8 mouse cellular contexts compared by ENCODE assay signal in genomic region chr17:44256583-44256982, GRCm38 (mm10).
DNase-seq lines count a peak whose midpoint lies in the region; ATAC-seq lines count a peak whose summit lies in the region.

No protein-coding gene starts in this region.

- intact Hi-C loops in left cerebral cortex, postnatal 25 days (cut with DNase I): loop anchor here (1.0 to 10.0 kb wide), 3 partner anchors 105 to 372 kb away; partner anchors contain the start of gene Enpp5

- H3K27me3 ChIP-seq in intestine, embryonic 16.5 days (replicated peaks; ENCODE audit: control insufficient read depth, insufficient read depth, low read length): no peaks in the 10 kb centered on the region
- 0 out of 2 replicates have a peak, but pooled peaks cover 5% of the 10 kb centered on the region for H3K27me3 ChIP-seq in midbrain, embryonic 13.5 days

- peak; percentile 16 for DNase-seq in cerebellum, adult 11 months
- DNase-seq in cerebellum, postnatal 4 days (ENCODE audit: low spot score in 2 of 2): peak; percentile 37 to 73
- peak; percentile 60 to 64 for DNase-seq in gastrocnemius, adult 8-10 months (ENCODE audit: low spot score in 2 of 2)
- peak; percentile 68 to 72 for DNase-seq in left cerebral cortex, postnatal 25 days (ENCODE audit: low spot score in 2 of 2)
- peak; percentile 78 for DNase-seq in skeletal muscle tissue, adult 2 months (ENCODE audit: low read depth, low spot score)

- no peaks in the 10 kb centered on the region for H3K36me3 ChIP-seq in intestine, embryonic 16.5 days (ENCODE audit: control insufficient read depth, insufficient read depth, low read length)
- H3K36me3 ChIP-seq in midbrain, embryonic 13.5 days: no peaks in the 10 kb centered on the region

- no peaks in the 10 kb centered on the region for H3K9me3 ChIP-seq in intestine, embryonic 16.5 days (ENCODE audit: control insufficient read depth, low read length)
- no peaks in the 10 kb centered on the region for H3K9me3 ChIP-seq in midbrain, embryonic 13.5 days

- H3K4me2 ChIP-seq in intestine, embryonic 16.5 days (ENCODE audit: low read depth, low read length): no peak overlapping the region
- H3K4me2 ChIP-seq in midbrain, embryonic 13.5 days (replicated peaks): no peak overlapping the region

- peaks cover 4% of the 10 kb centered on the region; the same call in 1 of the 2 replicates for H3K4me1 ChIP-seq in intestine, embryonic 16.5 days (ENCODE audit: control insufficient read depth, insufficient read depth, low read length)
- no peaks in the 10 kb centered on the region for H3K4me1 ChIP-seq in midbrain, embryonic 13.5 days (replicated peaks)

- no peak for ATAC-seq in cerebellum, adult (ENCODE audit: insufficient number of reproducible peaks, low FRiP score, low TSS enrichment)
- ATAC-seq in intestine, embryonic 16.5 days: peak; percentile 72
- ATAC-seq in midbrain, embryonic 13.5 days: peak; percentile 66; the same call in 1 of the 2 replicates

- no peak overlapping the region for H3K27ac ChIP-seq in intestine, embryonic 16.5 days (ENCODE audit: low read length)
- no peak overlapping the region for H3K27ac ChIP-seq in midbrain, embryonic 13.5 days

- WGBS in intestine, embryonic 16.5 days: 5% methylated on average over 6 of the region's 6 CpGs
- WGBS in midbrain, embryonic 13.5 days: 4% methylated on average over 6 of the region's 6 CpGs

- H3K9ac ChIP-seq in intestine, embryonic 16.5 days (ENCODE audit: low read depth, low read length): no peak overlapping the region; the same call in 1 of the 2 replicates
- no peak overlapping the region for H3K9ac ChIP-seq in midbrain, embryonic 13.5 days (replicated peaks)

- no peak overlapping the region for H3K4me3 ChIP-seq in intestine, embryonic 16.5 days (ENCODE audit: low read length)
- no peak overlapping the region for H3K4me3 ChIP-seq in midbrain, embryonic 13.5 days (replicated peaks)

Comparison
In these comparisons a context has a peak if more than half of its experiments do, and no peak if none do; other contexts are left out.
1. DNase-seq: peak in every context shown above with its lines; median percentile 78 in skeletal muscle tissue, adult 2 months; 70 in left cerebral cortex, postnatal 25 days; 62 in gastrocnemius, adult 8-10 months; 55 in cerebellum, postnatal 4 days; 16 in cerebellum, adult 11 months.